Mouse (Mus musculus) kidney, postnatal 0 days (tissue): ENCODE results near the gene Cox4i2. TPM values are rescaled to one million over a fixed set of nuclear protein-coding genes. Genes with fewer than 3 reads are reported as not detected.

Source experiments
- ATAC-seq: fragments of 200-750 bp; cut with Nextera tagmentation; replicated peaks from 2 replicates; pipeline ENCODE4 v1.8.0; 2017; ENCODE audit warnings: low read depth, moderate number of reproducible peaks, moderate TSS enrichment, moderate library complexity; ENCODE audit not compliant: low FRiP score
- DNase-seq: peaks from one replicate; pipeline ENCODE4 v3.0.0-alpha.2; 2016; ENCODE audit warnings: low spot score
- H3K27ac ChIP-seq: fragments of 300-500 bp; sonication (generic); 2 replicates; pipeline ENCODE4 v1.5.1; 2014; ENCODE audit warnings: mild to moderate bottlenecking
- H3K27me3 ChIP-seq: fragments of 300-500 bp; sonication (generic); 2 replicates; pipeline ENCODE4 v1.6.1; 2014; ENCODE audit warnings: low read length, mixed read lengths; ENCODE audit not compliant: insufficient read depth
- H3K36me3 ChIP-seq: fragments of 300-500 bp; sonication (generic); 2 replicates; pipeline ENCODE4 v1.6.1; 2014; ENCODE audit warnings: low read length, mixed read lengths; ENCODE audit not compliant: insufficient read depth
- H3K4me1 ChIP-seq: fragments of 300-500 bp; sonication (generic); replicated peaks from 2 replicates; pipeline ENCODE4 v1.6.1; 2014; ENCODE audit warnings: antibody characterized with exemption, low read length, mixed read lengths; ENCODE audit not compliant: insufficient read depth
- H3K4me2 ChIP-seq: fragments of 300-500 bp; sonication (generic); 2 replicates; pipeline ENCODE4 v1.6.1; 2014; ENCODE audit warnings: mild to moderate bottlenecking, low read length, moderate library complexity, mixed read lengths
- H3K4me3 ChIP-seq: fragments of 300-500 bp; sonication (generic); replicated peaks from 2 replicates; pipeline ENCODE4 v1.5.1; 2014; ENCODE audit warnings: low read depth, low read length
- H3K9ac ChIP-seq: fragments of 300-500 bp; sonication (generic); 2 replicates; pipeline ENCODE4 v1.6.1; 2014; ENCODE audit warnings: low read depth, low read length
- H3K9me3 ChIP-seq: fragments of 300-500 bp; sonication (generic); replicated peaks from 2 replicates; pipeline ENCODE4 v1.6.1; 2016; ENCODE audit warnings: low read length, inconsistent platforms, mixed read lengths
- CTCF ChIP-seq: IDR thresholded peaks from 2 replicates; pipeline ENCODE4 v1.5.1; 2016; ENCODE audit warnings: antibody characterized with exemption, low read depth, mild to moderate bottlenecking, moderate library complexity
- WGBS: fragments of 180-500 bp; shearing (Covaris S2); extraction: QIAGEN DNeasy Blood & Tissue Kit; methylation state at CpG from one replicate; pipeline ENCODE4 v1.1.7; 2014; 5-methylcytosine and 5-hydroxymethylcytosine counted together
- polyA plus RNA-seq: library from polyadenylated mRNA; unstranded; fragments of >200 nt; fragmentation: Nextera tagmentation; extraction: Ambion mirVana; gene quantifications from 2 replicates; pipeline ENCODE4 v1.2.1, GENCODE M21; 2015

Gene Cox4i2
- polyA plus RNA-seq, 1 experiment from 2014 or later: 15.8 TPM

GRCm38 (mm10) chr2:152737306-152738221 lies 16.4 kb upstream of the Cox4i2 start:
- 8% methylated on average over 10 of the region's 10 CpGs for WGBS
- TF ChIP-seq CTCF: no peak
- peak overlapping the region; percentile 91 for H3K9ac ChIP-seq
- DNase-seq (peak; percentile 36), ATAC-seq (no peak)
- H3K9me3 ChIP-seq: no peaks in the 10 kb centered on the region
- peak overlapping the region; percentile 93 for H3K27ac ChIP-seq
- no peaks in the 10 kb centered on the region for H3K27me3 ChIP-seq
- H3K36me3 ChIP-seq: no peaks in the 10 kb centered on the region
- peaks cover 29% of the 10 kb centered on the region for H3K4me1 ChIP-seq
- peak overlapping the region; percentile 74 for H3K4me2 ChIP-seq
- peak overlapping the region; percentile 86 for H3K4me3 ChIP-seq

GRCm38 (mm10) chr2:152738341-152738740 lies 15.6 kb upstream of the Cox4i2 start:
- no peak for ATAC-seq
- peak overlapping the region; percentile 86 for H3K4me3 ChIP-seq
- DNase-seq: no peak
- H3K9me3 ChIP-seq: no peaks in the 10 kb centered on the region
- peaks cover 29% of the 10 kb centered on the region for H3K4me1 ChIP-seq
- peak overlapping the region; percentile 93 for H3K27ac ChIP-seq
- H3K4me2 ChIP-seq: peak overlapping the region; percentile 74
- no peak for TF ChIP-seq CTCF
- WGBS: 29% methylated on average over 2 of the region's 2 CpGs
- H3K36me3 ChIP-seq: no peaks in the 10 kb centered on the region
- H3K27me3 ChIP-seq: no peaks in the 10 kb centered on the region
- peak overlapping the region; percentile 91 for H3K9ac ChIP-seq

- WGBS: under 1% methylated on average over 36 of the region's 36 CpGs
- H3K4me1 ChIP-seq: peaks cover 29% of the 10 kb centered on the region
- H3K9ac ChIP-seq: peak overlapping the region; percentile 91
- no peaks in the 10 kb centered on the region for H3K9me3 ChIP-seq
- no peaks in the 10 kb centered on the region for H3K27me3 ChIP-seq
- H3K4me2 ChIP-seq: peak overlapping the region; percentile 74
- peak overlapping the region; percentile 86 for H3K4me3 ChIP-seq
- peak; percentile 89 for DNase-seq
- ATAC-seq: peak; percentile 70
- no peak for TF ChIP-seq CTCF
- peak overlapping the region; percentile 93 for H3K27ac ChIP-seq
- H3K36me3 ChIP-seq: no peaks in the 10 kb centered on the region
Measured at GRCm38 (mm10) chr2:152739031-152739841, 14.7 kb upstream of the Cox4i2 start.

GRCm38 (mm10) chr2:152739842-152740260 lies 14.1 kb upstream of the Cox4i2 start:
- Histone ChIP-seq H3K9ac (no peak overlapping the region), H3K36me3 (no peaks in the 10 kb centered on the region), H3K4me2 (peak overlapping the region; percentile 74), H3K27ac (peak overlapping the region; percentile 93), H3K4me1 (peaks cover 23% of the 10 kb centered on the region), H3K4me3 (no peak overlapping the region; the same call in 1 of the 2 replicates), H3K9me3 (no peaks in the 10 kb centered on the region), H3K27me3 (no peaks in the 10 kb centered on the region)
- peak; percentile 79 for DNase-seq
- WGBS: 5% methylated on average over 3 of the region's 3 CpGs
- no peak for TF ChIP-seq CTCF
- ATAC-seq: peak; percentile 49

- no peak overlapping the region for H3K9ac ChIP-seq
- H3K4me1 ChIP-seq: peaks cover 19% of the 10 kb centered on the region
- no peak for DNase-seq
- no peaks in the 10 kb centered on the region for H3K36me3 ChIP-seq
- ATAC-seq: no peak
- no peaks in the 10 kb centered on the region for H3K9me3 ChIP-seq
- no peak overlapping the region for H3K4me2 ChIP-seq
- no peaks in the 10 kb centered on the region for H3K27me3 ChIP-seq
- H3K27ac ChIP-seq: peak overlapping the region; percentile 93
- 76% methylated on average over 5 of the region's 5 CpGs for WGBS
- H3K4me3 ChIP-seq: no peak overlapping the region
- no peak for TF ChIP-seq CTCF
Measured at GRCm38 (mm10) chr2:152740490-152740889, 13.5 kb upstream of the Cox4i2 start.
